Mouse (Mus musculus): ENCODE data around the gene Abcg8. TPM values are rescaled to one million over a fixed set of nuclear protein-coding genes. Genes with fewer than 3 reads are reported as not detected.

Abcg8 gene
- total and polyA plus RNA-seq, 3 experiments = 0.04 TPM; not detected in 2

DNA sequence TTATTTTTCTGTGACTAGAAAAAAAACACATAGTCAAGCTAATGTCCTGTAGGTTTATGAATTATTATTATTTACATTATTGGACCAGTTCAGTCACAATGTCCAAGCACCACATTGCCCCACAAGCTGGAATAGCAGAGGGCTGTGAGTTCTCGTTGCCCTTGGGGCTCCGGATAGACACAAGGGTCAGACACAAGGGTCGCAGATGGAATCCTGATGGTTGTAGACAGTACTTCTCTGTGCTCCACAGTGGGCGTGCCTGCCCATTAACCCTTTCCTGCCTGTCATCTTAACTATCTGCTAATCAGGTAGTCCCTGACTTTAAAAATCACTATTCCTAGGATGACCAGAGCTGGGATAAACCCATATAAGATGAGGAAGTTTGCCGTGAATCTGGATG lies 17.9 kb upstream of the Abcg8 start:
- H3K27me3 ChIP-seq (replicated peaks) = no peaks in the 10 kb centered on the region
- H3K9ac ChIP-seq (ENCODE audit: insufficient read depth, low read depth) = no peak overlapping the region
- no peaks in the 10 kb centered on the region for H3K9me3 ChIP-seq (replicated peaks; ENCODE audit: low read length)
- DNase-seq (ENCODE audit: extremely low read depth) = no peak
- no peaks in the 10 kb centered on the region for H3K79me2 ChIP-seq (replicated peaks; ENCODE audit: control insufficient read depth, extremely low read depth, insufficient read depth, poor library complexity, severe bottlenecking)
- no peak overlapping the region for H3K27ac ChIP-seq (ENCODE audit: insufficient read depth, low read depth)
- in situ Hi-C loops (cut with MboI; ENCODE audit: low pct_ligation_motif_present, low pct_unique_long_range_greater_than_20kb, low sequenced_read_pairs) (no loop called here), dilution Hi-C loops (cut with MboI; ENCODE audit: extremely low pct_ligation_motif_present, extremely low pct_unique_long_range_greater_than_20kb, low sequenced_read_pairs) (no loop called here)
- no peak overlapping the region for H3K4me2 ChIP-seq (ENCODE audit: insufficient read depth, low read depth, poor library complexity, severe bottlenecking)
- TF ChIP-seq CHD2 (IDR thresholded peaks at IDR 0.05; ENCODE audit: low read length) = no peak
- no peak for TF ChIP-seq UBTF (IDR thresholded peaks at IDR 0.05; ENCODE audit: low read depth, low read length)
- TF ChIP-seq TBP (conservative IDR thresholded peaks at IDR 0.05; ENCODE audit: low read depth, low read length) = no peak
- TF ChIP-seq MXI1 (IDR thresholded peaks at IDR 0.05; ENCODE audit: low read depth, low read length) = no peak
- no peak for TF ChIP-seq NRF1 (IDR thresholded peaks at IDR 0.05; ENCODE audit: low read depth, low read length)
- TF ChIP-seq EP300 (IDR thresholded peaks at IDR 0.05; ENCODE audit: low read length) = no peak
- no peak for TF ChIP-seq RAD21 (IDR thresholded peaks at IDR 0.05; ENCODE audit: low read depth, low read length)
- no peak for TF ChIP-seq TCF12 (IDR thresholded peaks at IDR 0.05; ENCODE audit: low read depth, low read length)
- TF ChIP-seq SMC3 (IDR thresholded peaks at IDR 0.05; ENCODE audit: low read depth, low read length) = no peak
- TF ChIP-seq USF2 (conservative IDR thresholded peaks at IDR 0.05; ENCODE audit: low read depth, low read length) = no peak
- TF ChIP-seq JUN (IDR thresholded peaks at IDR 0.05; ENCODE audit: insufficient read depth, low read depth, low read length) = no peak
- peaks cover 0 to 9% of the 10 kb centered on the region in 2 experiments for H3K36me3 ChIP-seq (replicated peaks in 1 of 2; ENCODE audit: control insufficient read depth in 1 of 2, insufficient read depth in 1 of 2, low read length in 1 of 2)
- H3K4me1 ChIP-seq (ENCODE audit: control insufficient read depth in 1 of 2, insufficient read depth in 2 of 2) = 0 out of 4 replicates have a peak, but pooled peaks cover 0 to 3% of the 10 kb centered on the region in 2 experiments
- H3K4me3 ChIP-seq (replicated peaks in 1 of 3; ENCODE audit: low read depth in 2 of 3, low read length in 2 of 3, poor library complexity in 1 of 3) = no peak overlapping the region

DNA sequence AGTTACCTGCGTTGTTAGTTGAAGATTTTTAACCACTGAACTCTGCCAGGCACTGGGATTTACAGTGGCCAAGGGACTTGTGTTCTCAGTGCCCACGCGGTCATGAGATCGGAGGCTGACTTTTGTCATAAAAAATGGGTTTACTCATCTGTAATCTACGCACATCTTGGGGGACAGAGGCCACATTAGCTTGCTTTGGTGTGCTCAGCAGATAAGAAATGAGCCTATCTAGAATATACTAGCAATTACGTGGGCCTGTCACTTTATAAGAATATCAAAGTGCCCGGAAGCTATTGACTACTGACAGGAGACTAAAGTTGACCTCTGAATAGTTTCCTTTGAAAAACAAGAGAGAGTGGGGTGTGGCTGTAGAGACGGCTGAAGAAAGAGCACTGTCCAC lies 17.2 kb upstream of the Abcg8 start:
- Histone ChIP-seq H3K27me3 (replicated peaks) (no peaks in the 10 kb centered on the region), H3K9ac (ENCODE audit: insufficient read depth, low read depth) (no peak overlapping the region), H3K36me3 (replicated peaks in 1 of 2; ENCODE audit: control insufficient read depth in 1 of 2, insufficient read depth in 1 of 2, low read length in 1 of 2) (peaks cover 0 to 2% of the 10 kb centered on the region in 2 experiments), H3K27ac (ENCODE audit: insufficient read depth, low read depth) (no peak overlapping the region), H3K4me3 (replicated peaks in 1 of 3; ENCODE audit: low read depth in 2 of 3, low read length in 2 of 3, poor library complexity in 1 of 3) (no peak overlapping the region), H3K4me2 (ENCODE audit: insufficient read depth, low read depth, poor library complexity, severe bottlenecking) (no peak overlapping the region), H3K79me2 (replicated peaks; ENCODE audit: control insufficient read depth, extremely low read depth, insufficient read depth, poor library complexity, severe bottlenecking) (no peaks in the 10 kb centered on the region), H3K4me1 (ENCODE audit: control insufficient read depth in 1 of 2, insufficient read depth in 2 of 2) (0 out of 4 replicates have a peak, but pooled peaks cover 0 to 3% of the 10 kb centered on the region in 2 experiments), H3K9me3 (replicated peaks; ENCODE audit: low read length) (no peaks in the 10 kb centered on the region)
- in situ Hi-C loops (cut with MboI; ENCODE audit: low pct_ligation_motif_present, low pct_unique_long_range_greater_than_20kb, low sequenced_read_pairs) (no loop called here), dilution Hi-C loops (cut with MboI; ENCODE audit: extremely low pct_ligation_motif_present, extremely low pct_unique_long_range_greater_than_20kb, low sequenced_read_pairs) (no loop called here)
- no peak for DNase-seq (ENCODE audit: extremely low read depth)
- TF ChIP-seq SMC3 (IDR thresholded peaks at IDR 0.05; ENCODE audit: low read depth, low read length) (no peak), NRF1 (IDR thresholded peaks at IDR 0.05; ENCODE audit: low read depth, low read length) (no peak), POLR2AphosphoS2 (IDR thresholded peaks at IDR 0.05; ENCODE audit: low read depth, low read length) (no peak), MAFK (IDR thresholded peaks at IDR 0.05; ENCODE audit: insufficient replicate concordance, low read length) (no peak), ZKSCAN1 (IDR thresholded peaks at IDR 0.05; ENCODE audit: borderline replicate concordance, low read depth, low read length) (no peak), NELFE (IDR thresholded peaks at IDR 0.05; ENCODE audit: low read depth, low read length) (no peak), TCF12 (IDR thresholded peaks at IDR 0.05; ENCODE audit: low read depth, low read length) (no peak), CHD1 (IDR thresholded peaks at IDR 0.05; ENCODE audit: low read depth, low read length) (no peak), IRF4 (IDR thresholded peaks at IDR 0.05; ENCODE audit: low read depth, low read length) (no peak), ETS1 (conservative IDR thresholded peaks at IDR 0.05; ENCODE audit: low read depth, low read length) (no peak), ZNF384 (IDR thresholded peaks at IDR 0.05; ENCODE audit: low read depth, low read length) (no peak), CTCF (conservative IDR thresholded peaks at IDR 0.05 in 1 of 2, IDR thresholded peaks at IDR 0.05 in 1 of 2; ENCODE audit: low read depth in 2 of 2, low read length in 2 of 2) (no peak), ZMIZ1 (IDR thresholded peaks at IDR 0.05; ENCODE audit: low read depth, low read length) (no peak), PAX5 (IDR thresholded peaks at IDR 0.05; ENCODE audit: low read length) (no peak), SIN3A (IDR thresholded peaks at IDR 0.05; ENCODE audit: low read length) (no peak), GABPA (IDR thresholded peaks at IDR 0.05; ENCODE audit: insufficient replicate concordance, low read depth, low read length) (no peak), KAT2A (IDR thresholded peaks at IDR 0.05; ENCODE audit: insufficient replicate concordance, low read length) (no peak)
